Mouse (Mus musculus) embryonic facial prominence, embryonic 14.5 days (tissue): ENCODE results near the gene Uqcc1. TPM values are rescaled to one million over a fixed set of nuclear protein-coding genes. Genes with fewer than 3 reads are reported as not detected.
"Not testable (repeated sequence)": the region's sequence is repeated elsewhere in the genome, so short reads cannot be mapped to it uniquely, and the experiment has no call there.

ENCODE experiments used
- ATAC-seq: fragments of 200-750 bp; cut with Nextera tagmentation; 2 replicates; pipeline ENCODE4 v1.8.0; 2017; ENCODE audit warnings: low read depth, moderate number of reproducible peaks, moderate TSS enrichment
- DNase-seq: peaks from one replicate; pipeline ENCODE4 v3.0.0-alpha.2; 2015; ENCODE audit warnings: low spot score
- H3K27ac ChIP-seq: fragments of 300-500 bp; sonication (generic); replicated peaks from 2 replicates; pipeline ENCODE4 v1.5.1; 2014; ENCODE audit warnings: low read depth, mild to moderate bottlenecking, low read length, moderate library complexity
- H3K27me3 ChIP-seq: fragments of 300-500 bp; sonication (generic); replicated peaks from 2 replicates; pipeline ENCODE4 v1.6.1; 2014; ENCODE audit warnings: low read length; ENCODE audit not compliant: control insufficient read depth, insufficient read depth
- H3K36me3 ChIP-seq: fragments of 300-500 bp; sonication (generic); 2 replicates; pipeline ENCODE4 v1.6.1; 2014; ENCODE audit warnings: low read length, mixed read lengths; ENCODE audit not compliant: control insufficient read depth, insufficient read depth
- H3K4me1 ChIP-seq: fragments of 300-500 bp; sonication (generic); 2 replicates; pipeline ENCODE4 v1.6.1; 2014; ENCODE audit warnings: antibody characterized with exemption, low read length; ENCODE audit not compliant: control insufficient read depth, insufficient read depth
- H3K4me2 ChIP-seq: fragments of 300-500 bp; sonication (generic); 2 replicates; pipeline ENCODE4 v1.6.1; 2014; ENCODE audit warnings: low read depth, mild to moderate bottlenecking, low read length, moderate library complexity, mixed read lengths
- H3K4me3 ChIP-seq: fragments of 300-500 bp; sonication (generic); 2 replicates; pipeline ENCODE4 v1.5.1; 2014; ENCODE audit warnings: low read depth, mild to moderate bottlenecking, low read length
- H3K9ac ChIP-seq: fragments of 300-500 bp; sonication (generic); 2 replicates; pipeline ENCODE4 v1.6.1; 2014; ENCODE audit warnings: low read depth, mild to moderate bottlenecking, low read length, moderate library complexity, mixed read lengths
- H3K9me3 ChIP-seq: fragments of 300-500 bp; sonication (generic); 2 replicates; pipeline ENCODE4 v1.6.1; 2016; ENCODE audit warnings: low read length; ENCODE audit not compliant: control insufficient read depth
- WGBS: fragments of 180-500 bp; shearing (Covaris S2); extraction: QIAGEN DNeasy Blood & Tissue Kit; methylation state at CpG from one replicate; pipeline ENCODE4 v1.1.7; 2014; 5-methylcytosine and 5-hydroxymethylcytosine counted together
- polyA plus RNA-seq: library from polyadenylated mRNA; unstranded; fragments of >200 nt; fragmentation: Nextera tagmentation; extraction: Ambion mirVana; gene quantifications from 2 replicates; pipeline ENCODE4 v1.2.1, GENCODE M21; 2014

The Uqcc1 gene
- polyA plus RNA-seq, 1 experiment from 2014 or later = 65.9 TPM

DNA sequence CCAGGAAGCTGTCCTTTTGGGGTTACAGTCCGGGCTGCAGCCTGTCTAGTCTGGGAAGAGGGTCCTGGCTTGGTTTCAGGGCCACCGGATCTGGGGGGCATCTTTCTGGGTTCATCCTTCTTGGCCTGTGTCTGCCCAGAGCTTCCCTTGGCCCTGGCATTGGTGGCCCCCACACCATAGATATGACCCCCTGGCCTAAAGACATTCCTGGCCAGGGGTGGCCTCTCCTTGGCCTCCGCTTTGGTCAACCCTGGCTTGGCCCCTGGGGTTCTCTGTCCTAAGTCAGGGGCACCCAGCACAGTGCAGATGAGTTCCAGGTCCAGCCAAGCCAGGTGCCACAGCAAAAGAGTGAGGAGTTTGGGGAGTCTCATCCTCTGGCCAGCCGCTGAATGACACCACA is 14.6 kb upstream of the Uqcc1 start:
- Histone ChIP-seq H3K27me3 (no peaks in the 10 kb centered on the region; the same call in 1 of the 2 replicates), H3K4me1 (peaks cover 33% of the 10 kb centered on the region), H3K9me3 (no peaks in the 10 kb centered on the region), H3K36me3 (no peaks in the 10 kb centered on the region), H3K27ac (peak overlapping the region; percentile 46; the same call in 1 of the 2 replicates), H3K9ac (peak overlapping the region; percentile 54), H3K4me3 (peak overlapping the region; percentile 14; the same call in 1 of the 2 replicates), H3K4me2 (peak overlapping the region; percentile 50)
- WGBS = 71% methylated on average over 4 of the region's 4 CpGs
- no peak for ATAC-seq
- no peak for DNase-seq

- no peak for ATAC-seq
- peak overlapping the region; percentile 14 for H3K4me3 ChIP-seq
These were observed 13.4 kb upstream of the Uqcc1 start for GRCm38 (mm10) chr2:155943463-155943862.

GRCm38 (mm10) chr2:155941697-155942442 is 11.8 kb upstream of the Uqcc1 start:
- WGBS = 75% methylated on average over 40 of the region's 40 CpGs
- no peak for ATAC-seq
- Histone ChIP-seq H3K9me3 (no peaks in the 10 kb centered on the region), H3K4me1 (peaks cover 25% of the 10 kb centered on the region), H3K27me3 (no peaks in the 10 kb centered on the region), H3K4me2 (no peak overlapping the region), H3K4me3 (no peak overlapping the region), H3K36me3 (no peaks in the 10 kb centered on the region), H3K27ac (no peak overlapping the region), H3K9ac (no peak overlapping the region)
- no peak for DNase-seq

More at GRCm38 (mm10) chr2:155943463-155943862, 13.4 kb upstream of the Uqcc1 start:
- no peak overlapping the region for H3K27ac ChIP-seq
- peaks cover 25% of the 10 kb centered on the region for H3K4me1 ChIP-seq
- H3K9ac ChIP-seq = peak overlapping the region; percentile 54
- no peaks in the 10 kb centered on the region for H3K36me3 ChIP-seq
- no peaks in the 10 kb centered on the region for H3K27me3 ChIP-seq
- no peaks in the 10 kb centered on the region for H3K9me3 ChIP-seq
- H3K4me2 ChIP-seq = peak overlapping the region; percentile 50
- DNase-seq = peak; percentile 40
- 3% methylated on average over 8 of the region's 8 CpGs for WGBS

DNA sequence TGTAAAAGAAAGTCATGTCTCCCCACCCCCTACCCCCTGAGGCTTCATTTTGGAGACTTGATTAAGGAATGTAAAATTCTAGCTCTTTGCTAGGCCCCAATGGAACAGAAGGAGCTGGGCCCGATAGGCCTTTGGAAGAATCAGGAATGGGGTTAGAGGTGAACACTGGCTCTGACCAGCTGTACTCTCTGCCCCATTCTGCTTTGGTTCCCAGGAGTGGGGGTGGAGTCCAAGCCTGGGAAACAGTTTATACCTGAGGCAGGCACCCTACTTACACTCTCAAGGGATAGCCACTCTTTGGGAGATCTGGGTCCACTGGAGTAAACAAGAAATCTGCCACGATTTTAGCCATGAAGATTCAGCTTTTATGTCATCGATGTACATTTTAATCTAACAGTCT is 10.6 kb upstream of the Uqcc1 start, which contains the start of gene Gm15557:
Gm15557 (plus strand) TSS at position 48 of the 400 bp plus-strand sequence.
- Histone ChIP-seq H3K9me3 (no peaks in the 10 kb centered on the region), H3K27me3 (no peaks in the 10 kb centered on the region), H3K4me2 (no peak within 1 kb of the TSS), H3K9ac (no peak within 1 kb of the TSS), H3K36me3 (no peaks in the 10 kb centered on the region), H3K27ac (no peak within 1 kb of the TSS), H3K4me3 (no peak within 1 kb of the TSS), H3K4me1 (peaks cover 20% of the 10 kb centered on the region)
- no peak for ATAC-seq
- DNase-seq = no peak
- 79% methylated on average over 3 of the region's 3 CpGs for WGBS

- Histone ChIP-seq H3K4me2 (no peak overlapping the region), H3K9me3 (no peaks in the 10 kb centered on the region), H3K9ac (no peak overlapping the region), H3K4me3 (no peak overlapping the region), H3K36me3 (no peaks in the 10 kb centered on the region), H3K4me1 (peaks cover 15% of the 10 kb centered on the region), H3K27me3 (no peaks in the 10 kb centered on the region), H3K27ac (no peak overlapping the region)
- 68% methylated on average over 7 of the region's 7 CpGs for WGBS
- ATAC-seq (peak; percentile 45; the same call in 1 of the 2 replicates), DNase-seq (peak; percentile 16)
These were observed 9.9 kb upstream of the Uqcc1 start for GRCm38 (mm10) chr2:155939897-155940529.

DNA sequence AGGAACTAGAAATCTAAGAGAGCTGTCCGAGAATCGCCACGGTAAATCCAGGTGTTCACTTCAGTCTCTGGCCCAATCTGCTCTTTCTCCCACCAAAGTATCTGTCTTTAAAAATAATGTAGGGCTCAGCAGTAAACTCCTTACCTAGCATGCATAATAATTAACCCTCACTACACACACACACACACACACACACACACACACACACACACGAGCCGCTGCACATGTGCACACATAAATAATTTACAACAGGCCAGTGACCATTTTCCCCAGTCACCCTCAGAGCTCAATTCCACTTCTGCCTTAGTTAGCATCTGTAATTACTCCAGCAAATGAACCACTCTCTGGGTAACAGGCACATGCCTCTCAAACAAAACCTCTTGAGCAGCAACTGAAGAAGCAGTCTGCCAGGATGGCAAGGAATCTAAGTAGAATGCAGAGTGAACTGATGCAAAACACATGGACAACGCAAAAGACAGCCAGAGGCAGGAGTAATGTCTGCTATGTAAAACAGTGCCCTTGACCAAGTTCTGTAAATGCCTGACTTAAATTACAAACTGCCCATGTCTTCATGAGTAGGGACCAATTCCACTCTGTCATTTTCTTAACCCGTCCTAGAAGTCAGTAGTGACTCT is 1.3 kb downstream of the Uqcc1 start:
- ATAC-seq (no peak), DNase-seq (peak; percentile 45)
- 60% methylated on average over 7 of the region's 7 CpGs for whole genome bisulfite sequencing
- Histone ChIP-seq H3K4me3 (peak overlapping the region; percentile 72), H3K27me3 (no peaks in the 10 kb centered on the region), H3K9me3 (0 out of 2 replicates have a peak, but pooled peaks cover 3% of the 10 kb centered on the region), H3K4me1 (peaks cover 12% of the 10 kb centered on the region), H3K36me3 (peaks cover 5% of the 10 kb centered on the region; the same call in 1 of the 2 replicates), H3K27ac (peak overlapping the region; percentile 94), H3K4me2 (peak overlapping the region; percentile 82), H3K9ac (peak overlapping the region; percentile 75)

DNA sequence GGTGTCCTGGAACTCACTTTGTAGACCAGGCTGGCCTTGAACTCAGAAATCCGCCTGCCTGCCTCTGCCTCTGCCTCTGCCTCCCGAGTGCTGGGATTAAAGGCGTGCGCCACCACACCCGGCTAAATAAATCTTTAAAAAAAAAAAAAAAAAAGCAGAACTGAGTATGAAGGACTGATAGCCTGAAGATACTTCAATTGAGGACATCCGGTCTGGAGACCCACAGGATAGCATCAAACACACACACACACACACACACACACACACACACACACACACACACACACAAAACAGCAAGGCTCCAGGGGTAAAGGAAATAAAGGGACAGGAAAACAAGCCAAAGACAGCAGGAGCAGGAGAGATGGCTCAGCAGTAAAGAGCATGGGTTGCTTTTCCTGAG is 4.9 kb downstream of the Uqcc1 start:
- not testable (repeated sequence) for ATAC-seq, H3K4me2 ChIP-seq, H3K27ac ChIP-seq, H3K27me3 ChIP-seq, H3K9ac ChIP-seq, DNase-seq, H3K4me1 ChIP-seq, H3K4me3 ChIP-seq, H3K9me3 ChIP-seq
- peaks cover 13% of the 10 kb centered on the region for H3K36me3 ChIP-seq
- WGBS = 91% methylated on average over 6 of the region's 6 CpGs

DNA sequence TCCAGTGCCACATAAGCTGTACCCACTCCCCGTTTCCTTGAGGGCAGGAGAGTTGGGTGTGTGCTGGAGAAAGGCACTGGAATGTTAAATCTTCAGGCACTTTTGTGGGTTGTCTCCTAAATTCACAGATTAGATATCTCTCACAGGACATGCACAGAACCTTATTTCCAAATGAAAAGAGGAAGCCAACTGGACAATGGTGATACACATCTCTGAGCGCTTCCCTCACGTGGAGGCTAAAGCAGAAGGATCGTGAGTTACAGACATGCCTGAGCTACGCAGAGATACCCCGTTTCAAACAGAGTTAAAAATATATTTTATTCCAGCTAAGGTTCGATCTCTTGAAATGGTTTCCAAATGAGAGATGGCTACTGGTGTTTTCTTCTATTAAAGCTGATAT is 7.0 kb downstream of the Uqcc1 start:
- no peak for ATAC-seq
- WGBS = 96% methylated on average over 7 of the region's 7 CpGs
- no peak overlapping the region for H3K9ac ChIP-seq
- no peaks in the 10 kb centered on the region for H3K4me1 ChIP-seq
- H3K36me3 ChIP-seq = peaks cover 23% of the 10 kb centered on the region
- no peak overlapping the region for H3K27ac ChIP-seq
- 0 out of 2 replicates have a peak, but pooled peaks cover 3% of the 10 kb centered on the region for H3K9me3 ChIP-seq
- no peak for DNase-seq
- H3K27me3 ChIP-seq = no peaks in the 10 kb centered on the region
- H3K4me2 ChIP-seq = no peak overlapping the region
- H3K4me3 ChIP-seq = no peak overlapping the region
